Mouse (Mus musculus): ENCODE results near the gene Prrc2c. TPM values are rescaled to one million over a fixed set of nuclear protein-coding genes. Genes with fewer than 3 reads are reported as not detected.

Prrc2c gene
- total RNA-seq, 2 experiments from 2014 or later = 172 to 179 TPM

Small RNA genes within 50 kb of the gene (microRNA-seq; reads per million reads assigned to microRNA genes)
- gene Gm27616 = 0 reads per million in 2 experiments

Other genes with a start within 250 kb of the Prrc2c start
- gene Mettl13, start 192.0 kb downstream of the Prrc2c start, total RNA-seq (2021) = 10 to 100 TPM; 11.6 to 16.1 TPM
- gene Vamp4, start 170.0 kb downstream of the Prrc2c start, total RNA-seq (2021) = 10 to 100 TPM; 72.0 to 72.3 TPM
- 10 to 100 TPM in 1 of 2 experiments, 1 to 10 TPM in 1; 8.3 to 10.0 TPM for gene Myoc, start 101.4 kb downstream of the Prrc2c start, total RNA-seq (2021)
- gene Myocos, start 82.3 kb downstream of the Prrc2c start, total RNA-seq (2021) = not detected
- under 1 TPM in 1 of 2 experiments, not detected in 1; 0.23 TPM for gene Fmo4, start 73.4 kb upstream of the Prrc2c start, total RNA-seq (2021)
- 10 to 100 TPM; 25.9 to 28.7 TPM for gene Fmo1, start 126.1 kb upstream of the Prrc2c start, total RNA-seq (2021)
- under 1 TPM; 0.54 to 0.57 TPM for gene Fmo2, start 158.2 kb upstream of the Prrc2c start, total RNA-seq (2021)
- not detected for gene Fmo6, start 197.0 kb upstream of the Prrc2c start, total RNA-seq (2021)
- gene Fmo3, start 244.0 kb upstream of the Prrc2c start, total RNA-seq (2021) = not detected

All from layer of hippocampus, postnatal 10 days (tissue).